Mouse (Mus musculus) kidney, adult 2 months (tissue): ENCODE results near the gene Ptprd.

Experiments
- CTCF ChIP-seq: fragments of 200-500 bp; conservative IDR thresholded peaks from 2 replicates; pipeline ENCODE4 v1.5.1; 2011; ENCODE audit warnings: low read depth, mild to moderate bottlenecking, control low read depth, low read length, moderate library complexity, mixed read lengths; ENCODE audit not compliant: insufficient read depth, insufficient read length
- POLR2A ChIP-seq: fragments of 200-500 bp; IDR thresholded peaks from one replicate; pipeline ENCODE4 v1.6.1; 2011; ENCODE audit warnings: low read depth, low read length, control low read depth

- TF ChIP-seq CTCF, result no peak
- no peak for TF ChIP-seq POLR2A
Observed at GRCm38 (mm10) chr4:76735831-76736230, 1475.9 kb downstream of the Ptprd start.
